In the genomic region with DNA sequence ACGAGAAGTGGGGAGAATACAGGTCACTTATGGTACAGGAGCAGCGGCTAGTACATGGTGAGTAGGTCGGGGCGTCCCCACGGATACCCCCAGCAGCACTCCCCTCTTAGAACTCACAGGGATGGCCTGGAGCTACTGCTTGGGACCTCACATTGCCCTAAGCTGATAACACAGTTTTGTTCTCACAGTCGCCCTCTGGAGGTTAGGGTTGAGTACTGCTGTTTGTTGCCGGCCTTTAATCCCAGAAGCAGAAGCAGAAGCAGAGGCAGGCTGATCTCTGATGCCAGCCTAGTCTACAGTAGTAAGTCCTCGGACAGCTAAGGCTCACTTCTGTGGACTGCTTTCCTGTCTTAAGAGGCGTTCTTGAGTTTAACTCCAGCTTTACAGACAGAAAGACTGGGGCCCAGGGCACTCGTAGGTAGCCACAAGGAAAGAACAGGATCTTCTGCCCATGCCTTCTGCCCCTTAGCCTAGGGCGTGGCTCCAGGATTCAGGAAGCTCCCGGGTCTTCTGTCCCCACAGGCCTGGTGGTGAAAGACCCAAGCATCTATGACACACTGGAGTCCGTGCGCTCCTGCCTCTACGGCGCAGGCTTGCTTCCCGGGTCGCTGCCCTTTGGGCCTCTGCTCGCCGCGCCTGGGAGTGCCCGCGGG, we compare ENCODE assay signal across 10 mouse cellular contexts. TPM values are rescaled to one million over a fixed set of nuclear protein-coding genes. Genes with fewer than 3 reads are reported as not detected.
DNase-seq lines count a peak whose midpoint lies in the region; ATAC-seq and TF ChIP-seq lines count a peak whose summit lies in the region.
"Had no signal": no experiment of that assay in that cellular context is flagged by ENCODE, and none has a peak within 500 bp of the region (broad histone marks: within the 10 kb centered on the region; RNA-seq: fewer than 3 reads in every experiment).

No protein-coding gene starts in this region.

- TF ChIP-seq CTCF in lung, embryonic 14.5 days (IDR thresholded peaks at IDR 0.05; ENCODE audit: low read depth) = peak; percentile 38

- peak overlapping the region; percentile 31 for H3K4me2 ChIP-seq in neural tube, embryonic 11.5 days (ENCODE audit: low read depth)
- H3K4me2 ChIP-seq in hindbrain, embryonic 16.5 days (ENCODE audit: low read length) = peak overlapping the region; percentile 56
- peak overlapping the region; percentile 32; the same call in 1 of the 2 replicates for H3K4me2 ChIP-seq in lung, embryonic 14.5 days
- H3K4me2 ChIP-seq: embryonic facial prominence, embryonic 12.5 days had no signal

- intact Hi-C loops in left cerebral cortex, postnatal 36 days (cut with DNase I) = no loop called here

- no peaks in the 10 kb centered on the region for H3K9me3 ChIP-seq in neural tube, embryonic 11.5 days (ENCODE audit: control insufficient read depth, low read length)
- H3K9me3 ChIP-seq in hindbrain, embryonic 16.5 days (ENCODE audit: control insufficient read depth, low read length) = no peaks in the 10 kb centered on the region
- no peaks in the 10 kb centered on the region for H3K9me3 ChIP-seq in lung, embryonic 14.5 days (ENCODE audit: low read depth, low read length)
- H3K9me3 ChIP-seq: embryonic facial prominence, embryonic 12.5 days had no signal

- H3K36me3 ChIP-seq in neural tube, embryonic 11.5 days (ENCODE audit: control insufficient read depth, insufficient read depth, low read length) = peaks cover 8% of the 10 kb centered on the region; the same call in 1 of the 2 replicates
- 0 out of 2 replicates have a peak, but pooled peaks cover 2% of the 10 kb centered on the region for H3K36me3 ChIP-seq in hindbrain, embryonic 16.5 days (ENCODE audit: control insufficient read depth, insufficient read depth, low read length)
- peaks cover 51% of the 10 kb centered on the region for H3K36me3 ChIP-seq in lung, embryonic 14.5 days (ENCODE audit: insufficient read depth)

- H3K4me3 ChIP-seq in neural tube, embryonic 11.5 days (ENCODE audit: low read depth, low read length) = no peak overlapping the region
- peak overlapping the region; percentile 31 for H3K4me3 ChIP-seq in hindbrain, embryonic 16.5 days (ENCODE audit: low read length)
- no peak overlapping the region for H3K4me3 ChIP-seq in lung, embryonic 14.5 days (ENCODE audit: low read depth, low read length)
- H3K4me3 ChIP-seq: embryonic facial prominence, embryonic 12.5 days; megakaryocyte, embryonic 14.5 days had no signal

- H3K9ac ChIP-seq in neural tube, embryonic 11.5 days (ENCODE audit: low read length) = peak overlapping the region; percentile 37; the same call in 1 of the 2 replicates
- peak overlapping the region; percentile 54 for H3K9ac ChIP-seq in hindbrain, embryonic 16.5 days (ENCODE audit: low read depth, low read length)
- H3K9ac ChIP-seq in lung, embryonic 14.5 days = no peak overlapping the region
- H3K9ac ChIP-seq: embryonic facial prominence, embryonic 12.5 days had no signal

- ATAC-seq in neural tube, embryonic 11.5 days (ENCODE audit: insufficient read depth, low FRiP score, low TSS enrichment) = no peak
- peak; percentile 36; the same call in 1 of the 2 replicates for ATAC-seq in common myeloid progenitor, adult 5-6 weeks (replicated peaks; ENCODE audit: low read depth, poor library complexity, severe bottlenecking)
- ATAC-seq in hindbrain, embryonic 16.5 days = no peak
- no peak for ATAC-seq in lung, embryonic 14.5 days (ENCODE audit: insufficient read depth)

- no peaks in the 10 kb centered on the region for H3K27me3 ChIP-seq in neural tube, embryonic 11.5 days (ENCODE audit: control insufficient read depth, insufficient read depth, low read length)
- H3K27me3 ChIP-seq in hindbrain, embryonic 16.5 days (replicated peaks; ENCODE audit: control insufficient read depth, insufficient read depth, low read length) = no peaks in the 10 kb centered on the region
- no peaks in the 10 kb centered on the region for H3K27me3 ChIP-seq in lung, embryonic 14.5 days (ENCODE audit: insufficient read depth, low read length)
- H3K27me3 ChIP-seq: embryonic facial prominence, embryonic 12.5 days had no signal

- no peaks in the 10 kb centered on the region for H3K4me1 ChIP-seq in neural tube, embryonic 11.5 days (ENCODE audit: control insufficient read depth, insufficient read depth, low read length)
- no peaks in the 10 kb centered on the region; the same call in 1 of the 2 replicates for H3K4me1 ChIP-seq in hindbrain, embryonic 16.5 days (ENCODE audit: control insufficient read depth, insufficient read depth, low read depth, low read length)
- peaks cover 21% of the 10 kb centered on the region for H3K4me1 ChIP-seq in lung, embryonic 14.5 days (ENCODE audit: insufficient read depth)

- H3K27ac ChIP-seq in neural tube, embryonic 11.5 days (ENCODE audit: low read depth, low read length) = no peak overlapping the region
- H3K27ac ChIP-seq in hindbrain, embryonic 16.5 days (ENCODE audit: low read depth, low read length) = no peak overlapping the region
- no peak overlapping the region for H3K27ac ChIP-seq in lung, embryonic 14.5 days (ENCODE audit: low read depth)
- H3K27ac ChIP-seq: embryonic facial prominence, embryonic 12.5 days had no signal

- no peak for DNase-seq in neural tube, embryonic 11.5 days (ENCODE audit: low spot score)
- DNase-seq in neural tube, embryonic 10.5 days (ENCODE audit: extremely low spot score, low spot score) = no peak
- DNase-seq in lung, embryonic 14.5 days = peak; percentile 50
- peak; percentile 61 for DNase-seq in retina, postnatal 1 day
- DNase-seq in Muller cell, postnatal 12 days (ENCODE audit: inconsistent ontology term) = no peak
- DNase-seq in left cerebral cortex, postnatal 36 days (ENCODE audit: low spot score in 2 of 2) = no peak

- 72% methylated on average over 23 of the region's 23 CpGs for WGBS in neural tube, embryonic 11.5 days
- WGBS in hindbrain, embryonic 16.5 days = 79% methylated on average over 23 of the region's 23 CpGs
- WGBS in lung, embryonic 14.5 days = 79% methylated on average over 23 of the region's 23 CpGs

RNA-seq across cellular contexts. Expression of gene Grasp, which starts 7.1 kb away (rescaled TPM):
- polyA plus RNA-seq in neural tube, embryonic 11.5 days (2014; fragmentation: Nextera tagmentation; extraction: Ambion mirVana) = 6.6 TPM in 2 replicates
- 2.1 and 4.7 TPM in 2 replicates for total RNA-seq in common myeloid progenitor, adult 5-6 weeks (2017)
- 1.1 and 1.7 TPM in 2 replicates for polyA plus RNA-seq in hindbrain, embryonic 16.5 days (2015; fragmentation: Nextera tagmentation; extraction: Ambion mirVana)
- polyA plus RNA-seq in lung, embryonic 14.5 days (2014; fragmentation: Nextera tagmentation; extraction: Ambion mirVana) = 7.8 and 10.4 TPM in 2 replicates
- total RNA-seq in left cerebral cortex, postnatal 36 days (2021) = 10 to 100 TPM; 76.3 to 89.5 TPM

RNA-seq across cellular contexts. Expression of gene Nr4a1, which starts 22.9 kb away (rescaled TPM):
- 3.2 and 4.4 TPM in 2 replicates for polyA plus RNA-seq in neural tube, embryonic 11.5 days (2014; fragmentation: Nextera tagmentation; extraction: Ambion mirVana)
- total RNA-seq in common myeloid progenitor, adult 5-6 weeks (2017) = 24.2 and 32.7 TPM in 2 replicates
- 6.8 and 7.2 TPM in 2 replicates for polyA plus RNA-seq in hindbrain, embryonic 16.5 days (2015; fragmentation: Nextera tagmentation; extraction: Ambion mirVana)
- 8.8 TPM in 2 replicates for polyA plus RNA-seq in lung, embryonic 14.5 days (2014; fragmentation: Nextera tagmentation; extraction: Ambion mirVana)
- total RNA-seq in left cerebral cortex, postnatal 36 days (2021) = 100 to 1,000 TPM in 1 of 2 experiments, 10 to 100 TPM in 1; 60.5 to 156 TPM

RNA-seq across cellular contexts. Expression of gene Atg101, which starts 53.0 kb away (rescaled TPM):
- polyA plus RNA-seq in neural tube, embryonic 11.5 days (2014; fragmentation: Nextera tagmentation; extraction: Ambion mirVana) = 69.5 and 74.4 TPM in 2 replicates
- 30.7 and 34.8 TPM in 2 replicates for total RNA-seq in common myeloid progenitor, adult 5-6 weeks (2017)
- 79.6 and 81.3 TPM in 2 replicates for polyA plus RNA-seq in hindbrain, embryonic 16.5 days (2015; fragmentation: Nextera tagmentation; extraction: Ambion mirVana)
- 59.1 and 64.7 TPM in 2 replicates for polyA plus RNA-seq in lung, embryonic 14.5 days (2014; fragmentation: Nextera tagmentation; extraction: Ambion mirVana)
- 10 to 100 TPM; 43.5 to 45.5 TPM for total RNA-seq in left cerebral cortex, postnatal 36 days (2021)

RNA-seq across cellular contexts. Expression of gene Acvr1b, which starts 57.3 kb away (rescaled TPM):
- polyA plus RNA-seq in neural tube, embryonic 11.5 days (2014; fragmentation: Nextera tagmentation; extraction: Ambion mirVana) = 16.6 and 17.4 TPM in 2 replicates
- 11.6 and 13.4 TPM in 2 replicates for total RNA-seq in common myeloid progenitor, adult 5-6 weeks (2017)
- 22.4 and 24.1 TPM in 2 replicates for polyA plus RNA-seq in hindbrain, embryonic 16.5 days (2015; fragmentation: Nextera tagmentation; extraction: Ambion mirVana)
- 6.3 and 6.4 TPM in 2 replicates for polyA plus RNA-seq in lung, embryonic 14.5 days (2014; fragmentation: Nextera tagmentation; extraction: Ambion mirVana)
- total RNA-seq in left cerebral cortex, postnatal 36 days (2021) = 100 to 1,000 TPM; 110 to 118 TPM

Comparison
In these comparisons a context has a peak if more than half of its experiments do, and no peak if none do; other contexts are left out.
1. DNase-seq: peak in lung, embryonic 14.5 days (single experiment) and retina, postnatal 1 day (single experiment); none in neural tube, embryonic 11.5 days (single experiment), neural tube, embryonic 10.5 days (single experiment), Muller cell, postnatal 12 days (single experiment) and left cerebral cortex, postnatal 36 days (0 of 2).
2. Peak in every context shown above with its lines, with median percentiles within 50 percentile points of each other: H3K4me2 ChIP-seq.